Mouse (Mus musculus) thymus, postnatal 14 days (tissue): Measurements from ENCODE around the gene Prex1.
"Not testable (repeated sequence)": the region's sequence is repeated elsewhere in the genome, so short reads cannot be mapped to it uniquely, and the experiment has no call there.

Experiments used
- DNase-seq: peaks from one replicate; pipeline ENCODE4 v3.0.0; 2021

The Prex1 gene

DNA sequence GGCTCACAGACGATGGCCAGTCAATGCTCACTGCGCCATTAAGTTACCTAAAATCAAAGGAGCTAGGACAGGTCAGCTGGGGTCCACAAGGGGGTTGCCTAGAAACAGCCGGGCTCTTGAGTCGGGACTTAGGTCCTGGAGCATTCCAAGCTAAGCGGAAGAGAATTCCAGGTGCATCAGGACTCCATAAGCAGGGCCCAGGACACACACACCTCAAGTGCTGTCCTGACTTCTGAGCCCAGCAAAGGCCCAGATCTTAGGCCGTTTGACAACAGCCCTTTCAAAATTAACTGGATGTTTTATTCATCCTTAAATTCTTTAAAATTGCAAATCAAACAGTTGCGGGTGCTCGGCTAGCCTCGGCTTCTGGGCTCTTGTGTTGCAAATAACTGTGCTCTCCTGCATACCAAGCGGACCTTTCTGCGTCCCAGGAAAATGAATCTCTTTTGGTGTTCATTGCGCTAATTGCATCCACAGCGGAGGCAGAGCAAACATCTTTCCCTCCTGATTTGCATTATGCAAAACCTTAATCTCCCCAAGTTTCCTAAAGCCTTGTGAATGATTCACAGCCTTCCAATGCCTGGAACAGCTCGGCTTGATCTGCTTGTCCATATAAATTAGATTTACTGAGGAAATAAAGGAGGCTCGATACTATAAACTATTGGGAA is 161.7 kb downstream of the Prex1 start:
- no peak for DNase-seq

DNA sequence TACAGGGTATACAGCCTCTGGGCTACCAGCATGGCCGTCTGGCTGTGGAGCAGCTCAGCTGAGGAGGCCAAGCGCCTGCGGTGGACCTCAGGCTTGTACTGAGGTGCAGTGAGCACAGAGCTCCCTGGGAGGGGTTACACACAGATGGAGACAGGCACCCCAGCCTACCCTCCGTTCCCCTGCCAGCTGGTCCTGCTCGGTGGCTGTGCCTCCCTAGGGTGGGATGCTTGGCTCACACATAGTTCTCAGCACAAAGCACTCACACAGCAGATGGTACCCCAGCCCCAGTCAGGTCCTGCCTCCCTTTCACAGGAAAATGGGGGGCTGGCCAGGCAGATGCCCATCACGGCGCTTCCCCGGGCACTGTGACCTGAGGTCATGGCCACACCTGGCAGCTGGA is 163.8 kb downstream of the Prex1 start:
- peak; percentile 62 for DNase-seq

DNA sequence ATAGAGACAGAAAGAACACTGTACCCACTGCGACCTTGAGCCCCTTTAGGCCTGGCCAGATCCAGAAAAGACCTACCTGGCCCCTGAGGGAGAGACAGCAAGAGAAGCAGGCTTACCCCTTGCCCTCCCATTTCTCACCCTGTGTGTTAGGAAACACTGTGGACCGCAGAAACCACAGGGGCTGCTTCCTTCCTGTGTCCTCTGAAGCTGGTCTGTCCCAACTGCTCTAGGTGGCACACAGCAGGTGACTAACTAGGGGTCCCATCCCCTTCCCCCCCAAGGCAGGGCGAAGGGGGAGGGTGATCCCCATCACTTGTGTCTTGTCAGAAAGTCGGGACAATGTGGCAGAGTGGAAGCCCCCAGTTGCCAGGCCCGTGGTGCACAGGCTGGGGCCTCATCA is 164.6 kb downstream of the Prex1 start:
- peak; percentile 78 for DNase-seq

GRCm38 (mm10) chr2:166545580-166545979 is 168.1 kb downstream of the Prex1 start:
- DNase-seq: no peak

DNA sequence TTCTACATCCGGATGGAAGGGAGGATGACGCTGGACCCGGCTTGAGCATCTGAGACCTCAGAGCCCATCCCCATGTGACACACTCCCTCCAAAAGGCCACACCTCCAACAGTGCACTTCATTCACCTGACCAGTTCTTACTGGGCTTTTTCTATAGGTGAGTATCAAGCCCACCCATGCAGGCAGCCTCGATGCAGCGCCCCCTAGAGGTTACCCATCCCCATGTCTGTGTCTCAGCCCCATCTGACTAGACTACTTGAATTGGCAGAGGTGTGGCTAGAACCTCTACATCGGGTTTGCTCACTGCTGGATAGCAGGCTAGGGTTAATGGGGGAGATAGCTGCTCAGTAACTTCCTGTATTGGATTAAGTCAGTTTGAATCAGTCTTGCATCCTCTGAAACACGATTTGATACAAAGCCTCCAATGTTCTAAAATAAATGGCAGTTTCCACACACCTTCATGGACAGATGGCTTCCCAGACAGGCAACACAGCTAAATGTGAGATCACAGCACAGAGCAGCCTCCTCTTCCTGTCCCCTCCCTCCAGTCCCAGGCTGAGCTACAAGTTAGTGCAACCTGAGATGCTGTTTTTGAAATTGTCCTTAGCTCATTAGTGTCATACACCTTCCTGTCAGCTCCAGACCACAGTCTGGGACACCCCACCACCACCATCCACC is 168.9 kb downstream of the Prex1 start:
- DNase-seq: peak; percentile 55

DNA sequence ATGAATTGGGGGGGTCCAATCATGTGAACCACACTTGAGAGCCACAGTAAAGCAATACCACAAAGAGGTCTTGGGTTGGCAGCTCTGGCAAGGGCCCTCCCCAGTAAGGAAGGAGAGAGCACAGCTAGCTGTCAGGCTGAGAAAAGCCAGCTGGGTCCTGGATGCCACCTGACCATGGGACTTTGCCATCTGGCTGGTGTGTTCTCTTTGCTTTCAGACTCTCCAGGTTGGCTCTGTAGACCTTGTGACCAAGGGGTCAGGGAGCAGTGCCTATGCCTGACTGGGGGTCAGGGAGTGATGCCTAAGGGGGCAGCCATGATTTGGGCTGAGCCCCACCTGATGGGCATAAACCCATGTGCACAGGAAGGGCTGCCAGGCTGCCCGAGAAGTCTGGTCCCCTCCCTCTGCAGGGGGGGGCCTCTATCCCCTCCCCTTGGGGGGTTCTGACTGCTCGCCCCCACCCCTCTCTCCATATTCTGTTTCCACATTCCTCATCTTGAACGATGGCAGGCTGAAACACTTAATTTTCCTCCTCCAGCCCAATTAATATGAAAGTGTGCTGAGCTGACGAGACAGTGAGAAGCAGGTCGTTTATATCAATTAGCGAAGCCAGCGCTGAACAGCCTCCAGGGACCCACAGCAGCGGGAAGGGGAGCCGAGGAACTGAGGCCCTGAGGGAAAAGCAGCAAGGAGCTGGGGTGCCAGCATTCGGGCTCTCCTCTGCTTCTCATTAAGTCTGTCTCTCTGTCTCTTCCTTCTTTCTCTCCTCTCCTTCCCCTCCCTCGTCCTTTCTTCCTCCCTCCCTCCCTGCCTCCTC is 172.3 kb downstream of the Prex1 start:
- no peak for DNase-seq

- DNase-seq: no peak
These were observed 173.4 kb downstream of the Prex1 start for GRCm38 (mm10) chr2:166540216-166540615.

GRCm38 (mm10) chr2:166536896-166537295 is 176.7 kb downstream of the Prex1 start:
- peak; percentile 34 for DNase-seq

DNA sequence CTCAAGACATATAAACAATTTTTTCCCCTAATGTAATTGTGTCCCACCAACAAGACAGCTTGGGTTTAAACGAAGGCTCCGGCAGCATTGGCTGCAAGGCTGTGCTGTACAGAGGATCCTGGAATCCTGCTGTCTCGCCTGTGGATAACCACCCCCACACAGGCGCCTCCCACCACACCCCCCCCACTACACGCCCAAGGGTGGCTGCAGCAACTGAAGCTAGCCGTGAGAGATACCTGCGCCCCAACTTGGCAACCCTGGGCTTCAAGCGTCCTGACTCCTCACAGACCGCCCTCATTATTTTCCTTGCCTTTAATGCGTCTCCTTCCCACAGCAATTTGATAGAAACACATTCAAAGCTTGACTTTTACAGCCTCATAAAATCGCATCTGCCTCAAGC is 178.1 kb downstream of the Prex1 start:
- no peak for DNase-seq

GRCm38 (mm10) chr2:166526204-166526603 is 187.4 kb downstream of the Prex1 start:
- peak; percentile 31 for DNase-seq

DNA sequence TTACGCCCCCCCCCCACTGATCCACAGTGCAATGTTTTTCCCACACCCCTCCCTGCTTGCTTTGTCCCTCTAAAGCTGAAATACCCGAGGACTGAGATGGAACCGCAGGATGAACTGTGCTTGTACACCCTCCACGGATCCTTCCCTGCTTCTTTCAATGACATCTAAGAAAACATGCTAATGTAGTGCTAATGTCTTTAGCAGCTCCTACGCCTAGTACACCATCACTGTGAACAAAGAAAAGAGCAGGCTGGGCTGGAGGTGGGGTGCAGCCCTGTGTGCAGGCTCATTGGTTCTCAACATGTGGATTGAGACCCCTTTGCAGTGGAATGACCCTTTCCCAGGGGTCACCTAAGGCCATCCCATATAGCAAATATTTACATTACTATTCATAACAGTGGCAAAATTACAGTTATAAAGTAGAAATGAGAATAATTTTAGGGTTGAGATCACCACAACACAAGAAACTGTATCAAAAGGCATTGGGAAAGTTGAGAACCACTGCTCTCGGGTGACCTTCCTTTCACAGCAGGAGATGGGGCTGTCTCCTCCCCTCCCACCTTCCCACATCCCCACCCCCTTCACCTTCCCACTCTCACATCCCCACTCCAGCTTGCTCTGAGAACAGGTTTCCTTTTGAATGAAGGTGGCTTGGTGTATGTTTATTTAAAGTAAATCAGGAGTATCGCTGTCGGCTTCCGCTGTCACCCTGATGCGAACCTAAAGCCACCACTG is 190.3 kb downstream of the Prex1 start:
- DNase-seq: no peak

- no peak for DNase-seq
These were observed 191.0 kb downstream of the Prex1 start for GRCm38 (mm10) chr2:166522612-166523120.

DNA sequence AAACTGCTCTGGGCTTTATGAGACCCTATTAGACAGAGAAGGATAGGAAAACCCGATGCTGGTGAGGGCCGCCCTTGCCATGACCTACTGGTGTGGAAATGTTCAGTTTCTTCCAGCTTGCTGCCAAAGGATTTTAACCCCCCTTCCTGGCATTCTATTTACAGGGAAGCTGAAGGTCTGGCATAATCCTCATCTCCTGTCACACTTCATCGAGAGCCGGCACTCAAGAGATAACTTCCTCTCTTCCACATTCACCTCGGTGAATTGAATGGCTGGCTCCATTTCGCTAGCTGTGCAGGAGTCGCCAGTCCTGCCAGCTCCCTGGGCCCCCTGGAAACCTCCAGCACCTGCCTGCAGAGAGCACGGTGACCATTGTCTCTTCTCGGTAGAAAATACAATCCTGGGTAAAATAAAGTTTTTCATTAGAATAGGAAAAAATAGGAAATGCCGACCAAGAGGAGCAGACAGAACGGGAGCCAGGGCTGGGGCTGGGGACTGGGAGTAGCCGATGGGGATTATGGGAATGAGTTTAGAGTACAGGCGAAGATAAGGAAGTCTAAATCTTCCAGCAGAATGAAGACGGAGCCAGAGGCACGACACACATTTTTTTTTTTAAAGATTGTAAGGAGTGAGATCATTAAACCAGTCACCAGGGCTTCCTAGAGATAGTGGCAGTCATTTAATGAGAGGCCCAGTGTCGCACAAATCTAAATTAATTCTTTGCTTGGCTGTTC is 191.6 kb downstream of the Prex1 start:
- no peak for DNase-seq

DNA sequence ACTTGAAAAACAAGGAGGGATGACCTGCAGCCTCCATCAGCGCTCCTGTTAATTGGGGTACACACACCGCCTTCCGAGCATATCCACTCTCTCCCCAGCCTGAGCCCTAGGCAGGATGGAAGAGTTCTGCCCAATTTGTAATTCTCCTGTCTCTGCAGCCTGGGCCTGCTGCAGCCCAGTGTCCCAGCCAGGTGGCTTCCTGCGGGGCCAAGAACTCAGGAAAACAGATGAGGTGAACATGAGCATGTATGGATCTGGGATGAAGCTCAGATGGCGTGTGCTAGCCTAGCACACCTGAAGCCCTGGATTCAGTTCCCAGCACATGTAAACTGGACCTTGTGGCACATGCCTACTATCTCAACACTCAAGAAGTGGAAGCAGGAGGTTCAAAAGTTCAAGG is 192.2 kb downstream of the Prex1 start:
- DNase-seq: no peak

GRCm38 (mm10) chr2:166520536-166520935 is 193.1 kb downstream of the Prex1 start:
- no peak for DNase-seq

GRCm38 (mm10) chr2:166517392-166518174 is 196.0 kb downstream of the Prex1 start:
- DNase-seq: not testable (repeated sequence)

DNA sequence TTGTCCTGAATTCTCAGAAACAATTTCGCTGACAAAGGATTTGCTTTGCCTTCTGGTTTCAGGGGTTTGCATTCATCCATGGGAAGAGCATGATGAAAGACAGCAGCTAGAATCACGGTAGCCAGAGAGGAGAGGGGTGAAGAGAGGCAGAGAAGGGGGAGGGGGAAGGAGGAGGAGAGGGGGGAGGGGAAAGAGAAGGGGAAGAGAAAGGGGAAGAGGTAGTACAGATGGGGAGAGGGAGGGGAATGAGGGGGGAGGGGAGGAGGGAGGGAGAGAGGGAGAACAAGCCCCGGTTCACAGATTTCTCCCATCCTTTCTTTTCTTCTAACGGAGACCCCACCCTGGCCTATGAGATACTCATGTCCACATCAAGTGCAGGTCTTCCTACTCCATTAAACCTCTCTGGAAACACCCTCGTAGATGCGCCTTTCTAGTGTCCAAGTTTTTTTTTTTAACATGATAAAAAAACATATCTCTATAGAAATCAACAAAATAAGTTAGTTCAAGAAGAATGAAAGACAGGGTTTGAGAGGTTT is 196.7 kb downstream of the Prex1 start:
- no peak for DNase-seq
